Mouse (Mus musculus): ENCODE measurements around the gene Scnn1b.

DNA sequence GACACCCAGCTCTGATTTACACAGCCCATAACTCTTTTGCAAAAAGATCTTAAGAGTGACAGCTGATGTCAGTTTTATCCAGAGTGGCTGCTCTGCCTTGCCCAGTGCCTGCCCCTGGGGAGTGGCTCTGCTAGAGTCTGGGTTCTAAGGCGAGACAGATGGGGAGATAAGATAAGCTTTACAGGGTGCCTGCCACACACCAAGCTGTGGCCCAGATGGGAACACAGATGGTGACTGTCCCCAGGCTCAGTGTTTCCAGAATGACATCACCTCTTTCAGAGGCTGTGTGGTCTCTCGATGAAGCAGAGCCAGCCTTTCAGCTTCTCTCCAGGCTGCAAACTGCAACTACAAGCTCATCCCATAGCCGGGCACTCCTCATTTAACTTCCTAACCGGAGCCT, 74.9 kb downstream of the Scnn1b start:
- TF ChIP-seq UBTF (IDR thresholded peaks at IDR 0.05; ENCODE audit: low read depth, low read length) = no peak
- no peak for TF ChIP-seq NRF1 (IDR thresholded peaks at IDR 0.05; ENCODE audit: low read depth, low read length)
- no peak for TF ChIP-seq MAZ (IDR thresholded peaks at IDR 0.05; ENCODE audit: low read depth, low read length)
- no peak for TF ChIP-seq CTCF (conservative IDR thresholded peaks at IDR 0.05 in 1 of 2, IDR thresholded peaks at IDR 0.05 in 1 of 2; ENCODE audit: low read depth in 2 of 2, low read length in 2 of 2)
- no peak for TF ChIP-seq CHD2 (IDR thresholded peaks at IDR 0.05; ENCODE audit: low read length)
- TF ChIP-seq ZKSCAN1 (IDR thresholded peaks at IDR 0.05; ENCODE audit: borderline replicate concordance, low read depth, low read length) = no peak
- no peak for TF ChIP-seq MEF2A (IDR thresholded peaks at IDR 0.05; ENCODE audit: borderline replicate concordance, low read depth, low read length)
- TF ChIP-seq POLR2A (IDR thresholded peaks at IDR 0.05; ENCODE audit: low read depth, low read length) = no peak
- no peak for TF ChIP-seq SMC3 (IDR thresholded peaks at IDR 0.05; ENCODE audit: low read depth, low read length)
- TF ChIP-seq RCOR1 (conservative IDR thresholded peaks at IDR 0.05; ENCODE audit: low read depth, low read length) = no peak
